Mouse (Mus musculus): ENCODE data around the gene Limd1.

The Limd1 gene

DNA sequence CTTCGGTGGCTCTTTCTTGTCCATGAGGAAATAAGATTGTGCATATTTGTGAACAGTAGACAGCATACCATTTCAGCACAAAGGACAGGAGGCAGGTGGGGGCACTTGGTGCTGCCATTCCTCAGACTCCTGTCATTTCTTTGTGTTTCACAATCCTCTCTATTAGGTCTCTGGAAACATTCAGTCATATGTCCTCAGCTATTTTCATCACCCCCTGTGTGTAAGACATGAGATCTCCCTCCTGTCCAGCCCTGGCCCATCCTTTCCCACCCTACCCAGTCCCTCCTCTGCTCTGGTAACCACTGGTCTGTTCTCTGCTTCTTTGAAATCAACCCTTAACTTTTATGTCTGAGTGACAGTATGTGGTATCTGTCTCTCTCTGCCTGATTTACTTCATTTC is 5.1 kb downstream of the Limd1 start:
- no peak for DNase-seq (ENCODE audit: low spot score)

DNA sequence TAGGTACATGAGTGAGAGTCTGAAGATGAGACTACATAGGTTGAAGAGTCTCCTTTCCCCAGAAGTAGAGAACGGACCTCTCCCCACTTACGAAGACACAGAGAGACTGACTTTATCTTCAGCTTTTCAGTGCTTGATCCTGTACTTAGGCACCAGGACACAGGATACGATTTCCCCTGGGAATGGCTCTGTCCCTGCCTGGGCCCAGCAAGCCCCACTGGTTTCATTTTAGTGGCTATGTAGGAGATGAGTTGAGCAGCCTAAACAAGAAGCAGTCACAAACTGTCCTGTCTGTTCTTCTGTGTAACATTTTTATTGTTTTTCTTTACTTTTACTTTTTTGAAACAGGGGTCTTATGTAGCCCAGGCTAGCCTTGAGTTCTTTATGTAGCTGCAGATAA is 6.3 kb downstream of the Limd1 start:
- no peak for DNase-seq (ENCODE audit: low spot score)

DNA sequence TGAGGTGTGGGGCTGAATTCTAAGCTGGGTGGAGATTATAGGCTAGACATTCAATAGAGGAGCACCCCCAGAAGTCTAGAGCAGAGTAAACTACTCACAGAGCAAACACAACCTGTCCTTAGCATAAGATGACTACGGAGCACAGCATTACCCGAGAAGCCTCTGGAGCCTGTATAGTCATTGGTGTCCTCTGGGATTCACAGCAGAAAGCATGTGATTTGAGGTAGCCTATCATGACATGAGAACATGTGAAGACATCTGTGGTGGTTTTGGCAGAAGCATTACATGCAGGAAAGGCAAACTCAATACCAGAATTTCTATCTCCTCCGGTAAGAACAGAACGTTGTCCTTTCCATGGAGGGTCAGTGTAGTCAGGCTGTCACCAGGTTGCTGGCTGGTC is 7.1 kb downstream of the Limd1 start:
- no peak for DNase-seq (ENCODE audit: low spot score)

DNA sequence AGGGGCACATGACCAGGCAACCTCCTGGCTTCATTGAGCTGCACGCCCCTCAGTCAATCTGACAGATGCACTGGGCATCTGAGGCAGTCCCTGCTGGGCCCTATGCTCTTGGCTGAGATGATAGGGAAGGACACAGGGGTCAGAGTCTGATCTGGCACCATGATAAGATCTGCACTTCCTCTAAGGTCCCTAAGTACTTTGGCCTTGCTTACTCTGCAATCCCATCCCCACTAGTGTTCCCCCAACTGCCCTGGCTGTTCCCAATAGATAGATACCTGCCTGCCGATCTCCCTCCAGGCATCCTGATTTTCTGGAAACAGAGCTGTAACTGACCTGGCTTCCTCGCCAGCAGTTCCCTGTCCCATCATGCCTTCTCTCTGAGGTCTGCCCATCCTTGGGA is 8.1 kb downstream of the Limd1 start:
- no peak for DNase-seq (ENCODE audit: low spot score)

DNA sequence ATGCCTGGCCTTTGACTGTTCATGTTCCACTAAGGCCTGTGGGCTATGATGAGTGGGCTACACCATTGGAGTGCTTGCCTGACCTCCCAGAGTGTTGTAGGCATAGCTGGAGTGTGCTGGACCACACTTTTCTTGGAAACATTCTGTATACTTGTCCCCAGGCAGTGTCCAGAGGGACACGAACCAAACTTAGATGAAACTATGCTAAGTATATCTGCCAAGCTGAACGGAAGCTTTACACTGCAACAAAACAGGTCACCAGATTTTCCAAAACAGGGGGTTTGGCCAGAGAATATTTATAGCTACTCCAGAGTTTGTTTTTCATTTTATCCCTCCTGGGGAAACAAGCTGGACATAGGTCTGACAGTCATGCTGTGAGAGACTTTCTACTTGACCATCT is 10.6 kb downstream of the Limd1 start:
- DNase-seq (ENCODE audit: low spot score), result no peak

DNA sequence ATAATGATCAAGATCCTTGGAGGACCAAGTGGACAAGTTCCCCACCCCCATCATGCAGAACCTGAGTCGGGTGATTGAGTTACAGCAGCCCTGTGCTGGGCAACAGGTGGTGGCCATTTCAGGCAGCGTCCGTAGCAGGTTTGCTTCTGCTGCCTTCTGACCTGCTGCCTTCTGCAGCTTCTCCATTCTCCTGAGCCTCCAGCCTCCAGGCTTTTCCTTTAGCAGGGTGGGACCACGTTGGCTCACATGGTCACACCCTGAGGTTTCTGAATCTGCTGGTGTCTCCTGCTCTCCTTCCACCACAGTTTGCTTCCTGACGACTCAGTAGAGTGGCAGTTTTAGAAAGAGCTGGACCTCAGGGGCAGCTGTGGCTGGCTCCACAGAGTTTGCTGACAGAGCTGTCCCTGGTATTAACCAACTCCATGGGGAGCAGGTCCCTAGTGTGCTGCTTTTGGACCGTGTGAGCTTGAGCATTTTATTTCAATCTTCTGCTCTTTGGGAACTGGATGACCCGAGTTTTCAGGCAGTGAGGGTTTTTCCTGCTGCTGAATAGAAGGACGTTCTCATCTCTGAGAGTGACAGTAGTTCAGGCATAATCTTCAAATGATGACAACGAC is 11.3 kb downstream of the Limd1 start:
- no peak for DNase-seq (ENCODE audit: low spot score)

DNA sequence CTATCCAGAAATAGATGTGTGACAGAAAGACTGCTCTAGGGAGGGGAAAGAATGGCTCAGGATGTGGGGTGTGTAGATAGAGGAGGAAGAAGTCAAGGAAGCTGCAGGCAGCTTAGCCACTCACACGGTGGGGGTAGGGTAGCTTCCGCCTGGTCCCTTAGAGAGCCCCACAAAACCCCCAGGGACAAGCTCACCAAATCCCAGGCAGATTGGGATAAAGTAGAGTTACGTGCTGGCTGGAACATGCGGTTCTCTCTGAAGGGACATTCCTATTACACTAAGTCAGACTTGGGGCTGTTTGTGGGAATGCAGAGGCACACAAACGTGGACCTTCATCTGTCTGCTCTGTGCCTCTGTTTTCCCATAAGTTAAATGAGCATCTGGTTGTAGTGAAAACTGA is 12.4 kb downstream of the Limd1 start:
- no peak for DNase-seq (ENCODE audit: low spot score)

DNA sequence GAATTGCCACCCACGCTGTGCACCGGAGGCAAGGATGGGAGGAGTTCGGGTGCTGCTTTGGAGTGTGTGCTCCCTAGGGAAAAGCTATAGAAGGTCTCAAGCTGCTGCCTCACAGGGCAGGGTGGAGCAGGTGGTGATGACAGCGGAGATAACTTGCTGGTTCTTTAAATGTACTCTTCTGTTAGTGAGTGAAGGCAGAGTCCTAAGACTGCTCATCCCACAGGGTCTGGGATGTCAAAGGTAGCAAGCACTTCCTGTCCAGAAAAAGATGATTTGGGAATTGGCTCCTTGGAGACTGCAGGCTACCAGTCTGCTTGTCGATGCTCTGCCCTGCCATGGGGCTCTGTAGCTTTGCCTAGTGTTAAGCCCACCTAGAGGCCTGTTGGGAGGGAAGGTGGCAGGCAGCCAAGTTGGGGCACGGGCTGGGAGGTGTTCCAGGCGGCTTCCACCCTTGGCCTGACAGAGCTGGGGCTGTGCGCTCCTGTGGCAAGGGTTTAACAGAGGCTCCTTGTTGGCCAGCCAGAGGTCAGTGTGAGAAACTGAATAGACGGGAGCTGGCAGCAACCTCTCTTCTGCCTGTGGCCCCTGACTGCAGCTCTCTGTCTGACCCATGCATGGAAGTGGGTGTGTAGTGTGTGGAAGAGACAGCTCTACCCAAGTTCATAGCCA is 13.5 kb downstream of the Limd1 start:
- DNase-seq (ENCODE audit: low spot score), result peak; percentile 34

DNA sequence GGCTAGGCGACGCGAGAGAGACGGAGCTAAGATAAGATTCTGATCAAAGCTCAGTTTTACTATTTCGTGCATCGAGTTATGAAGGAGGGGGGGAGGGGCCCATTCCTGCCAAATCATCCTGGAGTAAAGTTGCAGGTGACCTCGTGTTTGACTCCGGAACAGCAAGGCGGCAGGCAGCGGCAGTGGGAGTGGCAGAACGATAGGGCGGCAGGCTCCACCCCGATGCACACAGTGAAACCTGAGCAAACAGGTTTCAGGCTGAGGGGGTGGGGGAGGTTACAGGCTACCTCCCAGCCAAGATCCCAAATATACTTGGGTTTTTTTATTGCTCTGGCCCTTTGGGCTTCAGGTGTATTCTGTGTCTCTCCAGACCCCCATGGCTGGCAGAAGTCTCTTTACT is 18.2 kb downstream of the Limd1 start:
- DNase-seq (ENCODE audit: low spot score), result no peak

DNA sequence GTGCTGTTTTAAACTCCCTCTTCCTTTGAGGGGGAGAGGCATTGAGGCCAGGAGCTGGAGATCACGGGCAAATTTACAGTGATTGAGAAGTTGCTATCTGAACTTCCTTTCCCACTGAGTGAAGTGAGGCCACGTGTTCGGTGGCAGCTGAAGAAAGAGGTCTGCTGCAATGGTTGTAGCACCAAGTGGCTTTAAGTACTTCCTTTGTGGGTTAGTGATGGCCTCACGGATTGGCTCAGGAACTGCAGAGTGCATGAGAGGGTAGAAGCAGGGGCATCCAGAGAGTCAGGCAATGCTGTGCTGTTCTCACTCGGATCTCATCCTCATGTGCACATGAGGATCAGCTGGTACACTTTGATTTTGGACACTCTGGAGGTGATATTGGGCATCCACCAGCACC is 19.4 kb downstream of the Limd1 start:
- no peak for DNase-seq (ENCODE audit: low spot score)

DNA sequence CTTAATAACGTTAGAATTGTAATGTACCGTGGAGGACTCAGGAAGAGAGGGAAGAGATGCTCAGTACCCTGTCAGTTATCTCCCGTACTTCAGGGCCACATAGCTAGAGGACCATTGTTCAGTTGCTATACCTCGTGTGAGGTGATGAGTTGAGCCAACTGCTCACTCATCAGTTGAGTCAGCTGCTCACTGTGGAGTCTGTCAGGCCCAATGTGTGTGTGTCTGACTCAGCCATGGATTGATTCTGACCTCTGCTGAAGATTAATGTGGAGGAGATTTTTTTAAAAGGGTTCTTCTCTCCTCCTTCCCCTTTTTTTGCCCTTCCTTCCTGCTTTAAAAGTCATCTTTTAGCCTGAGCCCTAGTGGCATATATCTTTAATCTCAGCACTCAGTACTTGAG is 22.0 kb downstream of the Limd1 start:
- DNase-seq (ENCODE audit: low spot score), result no peak

DNA sequence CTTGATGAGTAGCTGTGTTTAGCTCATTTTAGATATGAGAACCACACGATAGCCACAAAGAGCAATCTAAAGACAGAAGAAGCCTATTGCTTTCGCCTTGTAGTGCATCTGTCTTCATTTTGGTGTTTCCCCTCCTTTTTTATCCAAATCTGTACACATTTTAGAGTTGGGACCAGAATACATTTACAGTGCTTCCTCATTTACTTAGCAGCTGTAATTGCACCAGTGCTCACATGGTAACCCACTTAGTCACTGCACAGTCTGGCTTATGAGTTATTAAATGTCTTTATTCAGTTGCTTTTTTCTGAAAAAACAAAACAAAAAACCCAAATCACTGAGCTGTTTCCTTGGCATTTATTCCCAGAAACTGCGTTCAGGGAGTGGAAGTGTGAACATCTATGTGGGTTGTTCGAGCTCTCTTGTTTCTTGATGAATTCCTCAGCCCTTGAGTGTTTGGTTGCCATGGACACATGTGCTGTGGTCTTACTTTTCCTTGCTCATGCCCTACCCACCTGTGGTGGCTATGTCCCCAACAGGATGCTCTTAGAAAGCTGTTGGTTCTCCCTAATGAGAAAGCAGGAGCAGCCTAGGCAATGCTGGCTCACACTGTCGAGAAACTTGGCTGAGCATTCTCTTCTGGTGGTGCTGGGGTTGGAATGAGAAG is 24.8 kb downstream of the Limd1 start:
- no peak for DNase-seq (ENCODE audit: low spot score)

DNA sequence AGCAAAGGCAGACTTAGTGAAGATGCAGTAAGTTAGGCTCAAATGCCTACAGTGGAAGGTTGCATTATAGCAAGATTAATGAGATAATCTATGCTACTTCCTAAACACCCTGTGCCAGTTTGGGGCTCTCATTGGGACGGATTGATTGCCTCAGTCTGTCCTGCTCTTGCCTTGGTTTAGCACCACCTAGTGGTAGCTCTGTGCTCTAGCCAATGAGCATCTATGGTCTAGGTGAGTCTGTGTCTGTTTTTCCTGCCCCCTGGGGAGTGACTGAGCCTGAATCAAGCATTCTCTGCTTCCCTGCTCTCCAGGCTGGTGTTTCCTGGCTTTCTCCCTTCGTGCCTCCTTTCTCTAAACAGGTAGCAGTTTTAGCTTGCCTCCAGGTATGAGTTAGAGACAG is 25.8 kb downstream of the Limd1 start:
- peak; percentile 70 for DNase-seq (ENCODE audit: low spot score)

DNA sequence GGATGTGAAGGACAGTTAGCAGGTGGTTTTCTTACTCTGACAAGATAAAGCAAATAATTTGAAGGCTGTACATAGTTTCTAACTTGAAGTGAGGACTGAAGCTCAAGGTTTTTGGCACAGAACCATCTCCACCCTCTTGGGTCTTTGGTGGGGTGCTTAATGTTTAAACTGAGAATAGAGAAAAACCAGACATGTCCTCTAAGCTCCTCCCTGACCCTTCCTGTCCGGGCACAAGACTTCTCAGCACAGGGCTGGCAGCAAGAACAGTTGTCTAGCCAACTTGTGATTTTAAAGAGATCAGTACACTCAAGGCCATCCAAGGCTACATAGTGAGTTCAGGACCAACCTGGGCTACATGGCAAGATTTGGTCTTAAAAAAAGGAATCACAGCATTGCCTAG is 27.1 kb downstream of the Limd1 start:
- DNase-seq (ENCODE audit: low spot score), result no peak

DNA sequence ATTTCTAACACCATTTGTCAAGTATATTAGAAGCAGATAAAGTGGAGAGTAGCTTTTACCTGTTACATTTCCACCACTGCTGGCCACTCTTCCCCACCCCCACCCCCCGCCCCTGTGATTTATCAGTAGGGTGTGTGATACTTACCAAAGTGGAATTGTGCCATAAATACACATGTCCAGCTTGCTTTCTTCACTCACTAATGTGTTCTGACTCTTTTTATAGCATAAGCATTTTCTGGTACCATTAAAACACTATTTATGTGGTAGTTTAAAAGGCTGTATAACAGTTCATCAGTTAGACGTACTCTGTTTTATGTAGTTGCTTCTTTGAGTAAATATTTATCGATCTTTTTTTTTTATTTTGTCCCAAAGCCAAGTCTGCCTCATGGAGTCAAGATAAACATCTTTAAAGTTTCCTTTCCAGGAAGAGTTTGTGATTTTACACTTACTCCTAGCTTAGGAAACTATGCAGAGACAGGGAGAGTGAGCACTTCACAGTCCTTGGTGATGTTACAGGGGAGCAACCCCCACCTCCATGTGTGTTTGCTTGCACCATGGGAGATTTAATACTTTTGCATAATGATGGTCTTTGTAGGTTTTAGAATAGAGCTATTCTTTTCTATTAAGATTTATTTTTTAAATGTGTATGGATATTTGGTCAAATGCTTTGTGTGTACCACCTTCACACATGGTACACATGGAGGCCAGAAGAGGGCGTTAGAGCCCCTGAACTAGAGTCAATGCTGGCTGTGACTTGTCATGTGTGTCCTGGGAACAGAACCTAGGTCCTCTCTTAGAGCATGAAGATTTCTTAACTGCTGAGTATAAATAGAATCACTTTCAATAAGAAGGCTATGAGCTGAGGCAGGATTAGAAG is 28.0 kb downstream of the Limd1 start:
- no peak for DNase-seq (ENCODE audit: low spot score)

DNA sequence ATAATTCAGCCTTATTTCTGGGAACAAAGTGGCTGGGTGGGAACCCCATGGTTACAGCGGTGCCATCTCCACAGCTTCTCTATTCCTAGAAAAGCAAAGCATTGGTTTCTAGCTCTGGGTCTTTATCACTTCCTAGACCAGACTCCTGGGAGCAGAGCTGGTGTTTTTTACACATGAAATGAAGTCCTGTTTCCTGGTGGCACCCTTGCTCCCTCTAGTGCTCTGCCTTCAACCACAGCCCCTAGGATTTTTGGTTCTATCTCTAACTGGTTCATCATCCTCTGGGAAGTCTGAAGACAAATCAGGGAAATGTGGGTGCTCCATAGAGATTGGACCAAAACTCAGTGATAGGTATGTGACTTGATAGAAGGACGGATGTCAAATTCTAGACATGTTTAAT is 28.9 kb downstream of the Limd1 start:
- DNase-seq (ENCODE audit: low spot score), result no peak

DNA sequence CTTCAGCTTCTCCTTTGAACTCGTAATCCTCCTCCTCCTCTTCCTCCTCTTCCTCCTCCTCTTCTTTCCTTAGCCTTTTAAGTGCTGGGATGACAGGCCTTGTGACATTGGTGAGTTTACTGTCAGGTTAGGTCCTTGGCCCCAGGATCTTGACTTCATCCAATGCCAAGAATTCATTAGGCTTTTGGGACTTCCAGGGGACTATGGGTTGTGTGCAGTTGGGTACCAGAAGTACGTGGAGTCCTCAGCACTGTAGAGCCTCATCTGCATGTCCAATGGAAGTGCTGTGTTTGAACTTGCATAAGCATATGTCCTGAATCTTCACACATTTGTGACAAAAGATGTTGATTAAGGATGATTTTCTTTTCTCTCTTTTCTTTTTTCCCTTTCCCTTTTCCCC is 30.5 kb downstream of the Limd1 start:
- no peak for DNase-seq (ENCODE audit: low spot score)

DNA sequence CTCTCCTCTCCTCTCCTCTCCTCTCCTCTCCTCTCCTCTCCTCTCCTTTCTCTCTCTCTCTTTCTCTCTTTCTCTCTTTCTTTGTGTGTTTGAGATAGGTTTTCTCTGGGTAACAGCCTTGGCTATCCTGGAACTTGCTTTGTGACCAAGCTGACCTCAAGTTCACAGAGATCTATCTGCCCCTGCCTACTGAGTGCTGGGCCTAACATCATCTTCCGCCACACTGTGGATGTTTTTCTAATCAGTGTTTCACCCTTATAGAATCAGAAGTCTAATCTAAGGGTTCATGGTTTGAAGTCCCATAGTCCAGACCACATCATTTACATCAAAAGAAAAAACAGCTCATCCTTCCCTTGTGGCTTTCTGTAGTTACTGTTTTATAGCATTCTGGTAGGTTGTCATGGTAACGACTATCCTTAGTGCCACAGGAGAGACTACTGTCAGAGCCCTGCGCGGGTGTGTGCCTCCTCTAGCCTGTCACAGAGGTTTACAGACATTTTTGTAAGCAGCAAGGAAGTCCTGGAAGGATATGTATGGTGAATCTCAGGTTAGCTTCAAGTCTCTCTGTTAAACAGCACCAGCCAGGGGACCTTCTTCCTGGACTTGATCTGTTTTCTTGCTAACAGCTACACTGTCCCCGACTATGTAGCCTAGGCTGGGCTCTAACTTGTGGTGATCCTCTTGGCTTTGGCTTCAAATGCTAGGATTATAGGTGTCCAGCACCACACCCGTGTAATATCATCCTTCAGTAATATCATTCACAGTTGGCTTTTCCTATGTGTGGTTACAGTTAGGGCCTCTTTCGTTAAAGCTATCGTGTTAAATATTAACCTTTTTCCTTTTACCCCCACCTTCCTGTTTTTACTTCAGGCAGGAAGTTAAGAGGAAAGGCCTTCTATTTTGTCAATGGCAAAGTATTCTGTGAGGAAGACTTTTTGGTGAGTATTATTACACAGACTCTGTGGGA is 31.4 kb downstream of the Limd1 start:
- no peak for DNase-seq (ENCODE audit: low spot score)

DNA sequence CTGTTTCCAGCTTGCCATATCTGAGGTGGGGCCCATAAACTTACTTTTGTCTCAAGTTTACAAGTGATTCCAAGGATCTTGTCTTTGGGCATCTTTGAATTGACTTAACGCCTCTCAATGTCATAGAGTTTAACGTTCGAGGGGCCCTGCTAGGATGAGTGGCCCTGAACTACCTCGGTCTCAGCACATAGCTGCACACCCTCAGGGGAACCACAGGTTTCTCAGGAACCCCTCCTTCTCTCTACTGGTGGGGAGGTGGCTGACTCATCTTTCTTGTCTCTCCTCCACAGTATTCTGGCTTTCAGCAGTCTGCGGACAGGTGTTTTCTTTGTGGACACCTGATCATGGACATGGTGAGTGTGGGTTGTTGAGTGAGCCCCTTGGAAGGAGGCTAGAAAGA is 32.4 kb downstream of the Limd1 start:
- no peak for DNase-seq (ENCODE audit: low spot score)

DNA sequence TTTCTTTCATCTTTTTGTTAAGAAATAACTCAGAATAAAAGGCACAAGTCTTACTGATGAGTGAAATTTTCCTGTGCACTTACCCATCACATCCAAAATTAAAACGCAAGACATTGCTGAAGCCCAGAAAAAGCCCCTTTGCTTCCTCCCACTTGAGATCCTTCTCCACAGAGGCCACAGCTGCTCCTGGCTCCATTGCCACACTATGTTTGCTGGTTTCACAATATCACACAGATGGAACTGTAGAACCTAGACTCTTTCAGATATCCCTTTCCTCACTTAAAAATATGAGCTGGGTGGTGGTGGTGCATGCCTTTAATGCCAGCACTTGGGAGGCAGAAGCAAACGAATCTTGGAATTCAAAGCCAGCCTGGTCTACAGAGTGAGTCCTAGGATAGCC is 34.0 kb downstream of the Limd1 start:
- no peak for DNase-seq (ENCODE audit: low spot score)

DNA sequence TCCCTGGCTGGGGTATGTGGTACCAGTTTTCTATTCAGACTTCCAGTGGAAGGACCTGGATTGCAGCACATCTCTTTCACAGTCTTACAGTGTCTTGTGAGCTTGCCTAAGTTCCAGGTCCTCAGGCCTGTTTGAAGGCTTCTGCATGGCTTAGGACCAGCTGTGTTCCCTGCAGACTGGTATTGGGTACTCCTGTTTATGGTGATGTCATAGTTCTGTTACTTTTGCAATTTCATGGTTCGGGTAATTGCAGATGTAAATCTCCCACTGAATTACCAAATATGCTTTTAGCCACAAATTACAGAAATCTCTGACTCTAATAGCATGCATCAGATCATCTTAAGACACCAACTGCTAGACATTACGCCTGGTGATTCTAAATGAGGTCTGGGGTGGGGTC is 36.6 kb downstream of the Limd1 start:
- DNase-seq (ENCODE audit: low spot score), result no peak

Data from adipocyte (in vitro differentiated cells).